Mouse (Mus musculus): ENCODE data around the gene Trappc1. TPM values are rescaled to one million over a fixed set of nuclear protein-coding genes. Genes with fewer than 3 reads are reported as not detected.

Gene Trappc1
- total RNA-seq, 2 experiments from 2014 or later: 24.8 to 33.2 TPM

DNA sequence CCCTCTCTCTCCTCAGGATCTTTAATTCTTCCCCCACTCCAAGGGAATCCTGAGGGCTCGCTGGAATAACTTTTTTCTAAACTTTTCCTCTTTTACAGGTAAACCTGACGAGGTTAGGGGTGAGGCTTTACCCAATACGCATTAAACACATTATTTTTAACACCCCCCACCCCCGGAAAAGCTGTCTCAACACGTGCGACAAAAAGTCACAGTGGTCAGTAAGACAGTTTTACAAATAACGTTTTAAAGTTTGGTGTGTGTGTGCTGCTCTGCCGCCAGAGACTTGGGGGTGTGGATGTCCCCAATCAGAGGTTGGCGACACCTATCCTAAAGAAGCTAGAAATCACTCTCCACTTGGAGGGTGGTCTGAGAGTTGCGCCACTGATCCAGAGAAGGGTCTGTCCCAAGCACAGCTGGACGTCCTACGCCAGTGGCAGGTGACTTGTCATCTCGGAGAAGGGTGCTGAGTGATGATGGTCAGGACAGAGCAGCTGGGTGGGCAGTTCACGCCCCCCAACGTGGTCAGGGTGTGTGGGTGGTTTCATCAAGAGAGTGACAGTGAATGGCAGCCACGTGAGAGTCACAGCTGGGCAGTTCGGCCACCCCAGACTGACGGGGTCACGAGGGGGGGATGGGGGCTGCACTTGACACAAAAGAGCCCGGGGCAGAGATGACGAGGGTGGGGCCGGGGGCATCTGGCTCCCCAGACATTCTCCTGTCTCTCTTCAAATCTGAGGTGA is 44.0 kb downstream of the Trappc1 start:
- no peak for ATAC-seq (replicated peaks; ENCODE audit: low FRiP score, poor library complexity, severe bottlenecking)

- ATAC-seq (replicated peaks; ENCODE audit: low FRiP score, poor library complexity, severe bottlenecking): no peak
Measured at GRCm38 (mm10) chr11:69368356-69369214, 44.8 kb downstream of the Trappc1 start.

GRCm38 (mm10) chr11:69369215-69369989 is 45.6 kb downstream of the Trappc1 start, which contains the start of gene Chd3:
TSS of gene Chd3 (minus strand) at chr11:69369406.
- no peak for ATAC-seq (replicated peaks; ENCODE audit: low FRiP score, poor library complexity, severe bottlenecking)

DNA sequence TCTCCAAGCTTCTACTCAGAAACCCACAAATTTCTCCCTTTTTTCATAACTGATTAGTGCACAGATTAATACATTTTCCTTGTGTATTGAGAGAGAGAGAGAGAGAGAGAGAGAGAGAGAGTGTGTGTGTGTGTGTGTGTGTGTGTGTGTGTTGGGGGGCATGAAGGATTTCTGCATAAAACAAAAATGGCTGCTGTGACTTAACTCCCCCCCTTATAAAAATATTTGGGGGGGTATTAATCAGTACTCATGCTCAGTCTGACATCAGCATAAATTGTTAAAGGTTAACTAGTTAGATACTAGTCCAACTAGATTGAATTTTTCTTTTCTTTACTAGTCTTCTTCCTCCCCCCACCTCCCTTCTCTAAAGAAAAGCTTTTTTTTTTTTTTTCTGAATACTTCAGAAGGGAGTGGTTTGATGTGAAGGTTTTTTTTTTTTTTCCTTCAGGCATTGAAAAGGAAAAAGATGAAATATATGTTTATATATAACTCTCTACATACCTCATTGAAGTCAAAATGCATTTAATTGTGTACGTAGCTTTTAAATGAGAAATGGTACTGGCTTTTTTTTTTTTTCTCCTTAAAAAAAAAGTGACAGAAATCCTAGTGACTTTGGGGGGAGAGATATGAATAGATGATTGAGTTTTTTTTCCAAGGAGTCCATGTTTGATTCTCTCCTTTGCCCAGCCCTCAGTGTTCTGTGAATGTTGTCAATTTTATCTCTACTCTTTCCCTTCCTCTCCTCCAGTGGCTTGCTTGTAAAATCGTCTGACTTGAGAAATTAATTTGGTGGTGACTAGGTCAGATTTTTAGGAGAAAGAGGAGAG is 46.4 kb downstream of the Trappc1 start:
- ATAC-seq (replicated peaks; ENCODE audit: low FRiP score, poor library complexity, severe bottlenecking): no peak

GRCm38 (mm10) chr11:69370817-69371215 is 47.0 kb downstream of the Trappc1 start:
- ATAC-seq (replicated peaks; ENCODE audit: low FRiP score, poor library complexity, severe bottlenecking): no peak

DNA sequence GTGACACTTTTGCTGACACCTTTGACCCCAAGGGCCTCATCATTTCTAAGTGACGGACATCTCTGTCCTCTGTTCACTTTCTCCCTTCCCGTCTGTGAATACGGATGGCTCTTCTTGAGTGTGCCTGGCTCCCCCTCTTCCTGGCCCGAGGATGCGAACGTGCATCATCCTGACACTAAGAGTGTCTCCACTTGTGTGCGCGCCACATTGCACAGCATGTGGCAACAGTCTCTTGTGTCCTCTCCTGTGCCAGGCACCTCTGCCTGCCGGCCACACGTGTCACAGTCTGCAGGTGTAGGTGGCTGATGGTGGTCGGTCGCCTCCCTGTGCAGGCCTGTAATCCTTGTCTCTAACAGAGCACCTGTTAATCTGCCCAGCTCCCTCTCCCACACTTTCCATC is 47.8 kb downstream of the Trappc1 start:
- no peak for ATAC-seq (replicated peaks; ENCODE audit: low FRiP score, poor library complexity, severe bottlenecking)

DNA sequence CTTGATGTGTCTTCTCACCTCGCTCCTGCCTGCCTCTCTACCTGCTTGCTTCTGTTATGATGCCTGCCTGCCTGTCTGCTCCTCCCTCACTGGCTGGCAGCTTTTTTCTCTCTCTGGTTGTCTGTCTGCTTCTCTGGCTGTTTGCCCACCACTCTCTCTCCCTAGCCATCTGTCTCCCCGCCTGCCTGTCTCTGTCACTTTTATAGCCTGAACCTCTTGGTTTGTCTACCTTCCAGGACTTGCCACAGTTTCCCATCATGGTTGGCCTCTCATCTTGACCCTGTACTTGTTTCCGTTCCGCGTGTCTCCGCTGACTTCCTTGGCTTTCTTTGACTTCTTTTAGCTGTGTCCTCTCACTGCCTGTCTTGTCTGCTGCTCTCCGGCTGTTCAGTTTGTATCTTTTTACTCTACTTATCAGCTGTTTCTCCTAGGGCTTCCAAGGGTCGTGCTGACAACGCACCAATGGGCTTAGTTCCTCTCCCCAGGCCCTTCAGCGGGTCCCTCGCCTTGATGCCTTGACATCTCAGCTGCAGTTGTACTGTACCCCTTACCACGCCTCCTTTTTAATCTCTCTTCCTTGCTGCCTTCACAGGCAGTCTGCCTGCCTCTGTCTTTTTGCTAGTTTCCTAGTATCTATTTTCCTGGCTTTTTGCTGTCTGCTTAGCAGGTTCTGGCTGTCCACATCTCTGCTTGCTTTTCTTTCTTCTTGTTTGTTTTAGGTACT is 48.4 kb downstream of the Trappc1 start:
- ATAC-seq (replicated peaks; ENCODE audit: low FRiP score, poor library complexity, severe bottlenecking): peak; percentile 48

GRCm38 (mm10) chr11:69372780-69373170 is 49.0 kb downstream of the Trappc1 start:
- ATAC-seq (replicated peaks; ENCODE audit: low FRiP score, poor library complexity, severe bottlenecking): peak; percentile 35

GRCm38 (mm10) chr11:69373223-69373965 is 49.6 kb downstream of the Trappc1 start:
- ATAC-seq (replicated peaks; ENCODE audit: low FRiP score, poor library complexity, severe bottlenecking): peak; percentile 87

Other genes starting within 250 kb of the Trappc1 start
- 50.3 and 58.7 TPM in 2 replicates for gene Vamp2, start 235.5 kb upstream of the Trappc1 start, total RNA-seq (2015; ENCODE audit: low replicate concordance)
- gene Vamp2, start 235.5 kb upstream of the Trappc1 start, total RNA-seq (2017; ENCODE audit: low replicate concordance): 12.4 and 17.8 TPM in 2 replicates
- 2.3 and 3.1 TPM in 2 replicates for gene Per1, start 228.8 kb upstream of the Trappc1 start, total RNA-seq (2015; ENCODE audit: low replicate concordance)
- gene Per1, start 228.8 kb upstream of the Trappc1 start, total RNA-seq (2017; ENCODE audit: low replicate concordance): 1.7 and 1.9 TPM in 2 replicates
- not detected in 2 replicates for gene Hes7, start 203.6 kb upstream of the Trappc1 start, total RNA-seq (2015; ENCODE audit: low replicate concordance)
- gene Hes7, start 203.6 kb upstream of the Trappc1 start, total RNA-seq (2017; ENCODE audit: low replicate concordance): not detected in 2 replicates
- not detected in 2 replicates for gene 9130213A22Rik, start 201.4 kb upstream of the Trappc1 start, total RNA-seq (2015; ENCODE audit: low replicate concordance)
- not detected in 2 replicates for gene 9130213A22Rik, start 201.4 kb upstream of the Trappc1 start, total RNA-seq (2017; ENCODE audit: low replicate concordance)
- not detected in 2 replicates for gene Aloxe3, start 198.1 kb upstream of the Trappc1 start, total RNA-seq (2015; ENCODE audit: low replicate concordance)
- 0.51 TPM in 1 of 2 replicates, not detected in the other for gene Aloxe3, start 198.1 kb upstream of the Trappc1 start, total RNA-seq (2017; ENCODE audit: low replicate concordance)
- gene Alox12b, start 167.0 kb upstream of the Trappc1 start, total RNA-seq (2015; ENCODE audit: low replicate concordance): not detected in 2 replicates
- not detected in 2 replicates for gene Alox12b, start 167.0 kb upstream of the Trappc1 start, total RNA-seq (2017; ENCODE audit: low replicate concordance)
- not detected in 2 replicates for gene Alox8, start 126.1 kb upstream of the Trappc1 start, total RNA-seq (2015; ENCODE audit: low replicate concordance)
- 0.34 TPM in 1 of 2 replicates, not detected in the other for gene Alox8, start 126.1 kb upstream of the Trappc1 start, total RNA-seq (2017; ENCODE audit: low replicate concordance)
- gene Gucy2e, start 86.9 kb upstream of the Trappc1 start, total RNA-seq (2015; ENCODE audit: low replicate concordance): not detected in 2 replicates
- under 0.01 TPM in 1 of 2 replicates, not detected in the other for gene Gucy2e, start 86.9 kb upstream of the Trappc1 start, total RNA-seq (2017; ENCODE audit: low replicate concordance)
- gene Cntrob, start 205 bp upstream of the Trappc1 start, total RNA-seq (2015; ENCODE audit: low replicate concordance): 2.9 and 7.3 TPM in 2 replicates
- gene Cntrob, start 205 bp upstream of the Trappc1 start, total RNA-seq (2017; ENCODE audit: low replicate concordance): 16.9 and 24.4 TPM in 2 replicates
- not detected in 2 replicates for gene Kcnab3, start 2.3 kb downstream of the Trappc1 start, total RNA-seq (2015; ENCODE audit: low replicate concordance)
- not detected in 2 replicates for gene Kcnab3, start 2.3 kb downstream of the Trappc1 start, total RNA-seq (2017; ENCODE audit: low replicate concordance)
- 1.7 and 15.2 TPM in 2 replicates for gene Rnf227, start 16.5 kb downstream of the Trappc1 start, total RNA-seq (2015; ENCODE audit: low replicate concordance)
- 0.70 and 3.2 TPM in 2 replicates for gene Rnf227, start 16.5 kb downstream of the Trappc1 start, total RNA-seq (2017; ENCODE audit: low replicate concordance)
- gene Chd3, start 45.4 kb downstream of the Trappc1 start, total RNA-seq (2015; ENCODE audit: low replicate concordance): 7.9 and 9.8 TPM in 2 replicates
- gene Chd3, start 45.4 kb downstream of the Trappc1 start, total RNA-seq (2017; ENCODE audit: low replicate concordance): 16.8 and 18.5 TPM in 2 replicates
- 25.6 and 30.3 TPM in 2 replicates for gene Naa38, start 71.5 kb downstream of the Trappc1 start, total RNA-seq (2015; ENCODE audit: low replicate concordance)
- 18.5 and 25.2 TPM in 2 replicates for gene Naa38, start 71.5 kb downstream of the Trappc1 start, total RNA-seq (2017; ENCODE audit: low replicate concordance)
- gene Cyb5d1, start 71.7 kb downstream of the Trappc1 start, total RNA-seq (2015; ENCODE audit: low replicate concordance): 12.5 and 16.1 TPM in 2 replicates
- gene Cyb5d1, start 71.7 kb downstream of the Trappc1 start, total RNA-seq (2017; ENCODE audit: low replicate concordance): 23.5 and 31.4 TPM in 2 replicates
- not detected in 2 replicates for gene Tmem88, start 74.3 kb downstream of the Trappc1 start, total RNA-seq (2015; ENCODE audit: low replicate concordance)
- gene Tmem88, start 74.3 kb downstream of the Trappc1 start, total RNA-seq (2017; ENCODE audit: low replicate concordance): not detected in 2 replicates
- gene Kdm6b, start 89.7 kb downstream of the Trappc1 start, total RNA-seq (2015; ENCODE audit: low replicate concordance): 5.8 and 8.2 TPM in 2 replicates
- 0.84 and 1.5 TPM in 2 replicates for gene Kdm6b, start 89.7 kb downstream of the Trappc1 start, total RNA-seq (2017; ENCODE audit: low replicate concordance)
- not detected in 2 replicates for gene Dnah2, start 225.1 kb downstream of the Trappc1 start, total RNA-seq (2015; ENCODE audit: low replicate concordance)
- gene Dnah2, start 225.1 kb downstream of the Trappc1 start, total RNA-seq (2017; ENCODE audit: low replicate concordance): not detected in 2 replicates
- 1.2 TPM in 1 of 2 replicates, not detected in the other for gene Efnb3, start 236.2 kb downstream of the Trappc1 start, total RNA-seq (2015; ENCODE audit: low replicate concordance)
- gene Efnb3, start 236.2 kb downstream of the Trappc1 start, total RNA-seq (2017; ENCODE audit: low replicate concordance): 1.3 and 2.2 TPM in 2 replicates

Measured in erythroblast, adult 5-6 weeks (primary cell).